Mouse (Mus musculus): ENCODE measurements around the gene Sowahb.

Sowahb gene

DNA sequence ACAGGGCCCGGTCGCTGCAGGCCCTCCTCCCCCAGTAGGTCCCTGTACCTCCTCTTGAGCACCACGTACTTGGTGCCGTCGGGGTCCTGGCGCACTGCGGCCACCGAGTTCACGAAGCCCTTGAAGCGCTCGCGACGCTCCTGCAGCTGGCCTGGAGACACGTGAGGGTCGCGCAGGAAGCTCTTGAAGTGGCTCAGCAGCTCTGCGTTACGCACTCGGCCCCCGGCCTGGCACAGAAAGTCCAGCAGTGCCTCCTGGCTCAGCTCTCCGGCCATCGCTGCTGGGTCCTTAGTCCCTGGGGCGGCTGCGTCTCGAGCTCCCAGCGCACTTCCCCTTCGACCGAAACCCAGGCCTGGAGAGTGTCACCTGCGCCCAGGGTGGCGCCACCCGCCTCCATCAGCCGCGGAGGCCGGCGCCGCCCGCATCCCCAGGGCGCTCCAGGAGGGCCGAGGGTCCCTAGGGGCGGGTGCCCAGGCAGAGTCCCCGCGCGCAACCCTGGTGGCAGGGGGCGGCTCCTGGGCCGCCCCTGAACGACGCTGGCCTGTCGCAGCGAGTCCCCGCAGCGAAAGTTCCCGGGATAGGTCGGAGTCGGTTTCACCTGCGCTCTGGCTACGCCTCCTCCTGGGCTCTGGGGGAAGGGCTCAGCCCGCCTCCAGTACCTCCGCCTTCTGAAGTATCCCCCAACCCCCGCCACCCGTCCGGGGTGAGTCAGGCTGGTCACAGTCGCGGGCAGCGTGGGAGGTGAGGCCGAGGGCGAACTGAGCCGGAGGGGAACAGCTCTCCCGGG is at the start of gene Sowahb:
Gene Sowahb, minus strand, starts transcription at position 439 of the 787 bp plus-strand sequence.
- DNase-seq (ENCODE audit: low spot score) = no peak

DNA sequence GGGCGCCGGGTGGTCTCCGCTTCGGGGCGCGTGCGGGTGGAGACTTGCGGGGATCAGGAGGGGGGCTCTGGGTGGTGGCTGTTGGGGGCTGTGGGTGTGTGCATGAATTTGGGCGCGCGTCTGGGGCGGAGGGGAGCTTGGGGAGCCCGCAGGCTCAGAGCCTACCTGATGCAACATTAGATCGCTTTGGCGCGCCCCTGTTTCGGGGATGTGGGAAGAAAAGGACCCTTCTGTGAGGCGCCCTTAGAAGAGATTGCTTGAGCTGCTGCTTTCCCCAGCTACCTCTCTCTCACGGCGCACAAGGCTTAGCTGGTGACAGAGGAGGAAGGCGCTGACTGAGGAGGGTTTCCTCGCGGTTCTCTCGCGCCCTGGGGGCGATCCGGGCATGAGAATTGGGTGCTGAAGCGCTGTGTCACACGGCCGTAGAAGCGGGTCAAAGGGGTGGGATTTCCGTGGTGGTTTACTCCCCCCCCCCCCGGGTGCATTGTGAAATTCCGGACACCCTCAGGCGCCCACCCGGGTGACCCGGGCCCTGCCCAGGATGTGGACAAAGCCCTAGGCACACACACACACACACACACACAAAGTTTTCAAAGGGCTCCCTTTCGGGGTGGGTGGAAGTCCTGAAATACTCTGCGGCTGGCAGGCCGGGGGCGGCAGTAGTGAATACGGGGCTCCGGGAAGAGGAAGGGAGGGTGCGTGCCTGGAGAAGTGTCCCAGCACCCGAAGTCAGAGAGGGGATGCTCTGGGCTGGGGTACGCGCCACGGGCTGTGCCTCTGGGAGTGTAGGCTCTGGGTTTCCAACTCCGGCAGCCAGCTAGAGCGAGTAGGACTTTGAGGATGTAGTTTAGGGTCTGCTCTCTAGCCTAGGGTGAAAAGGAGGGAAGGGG is 49.1 kb upstream of the Sowahb start:
- DNase-seq (ENCODE audit: low spot score) = no peak

- peak; percentile 84 for DNase-seq (ENCODE audit: low spot score)
Observed at GRCm38 (mm10) chr5:93092857-93093622, 48.2 kb upstream of the Sowahb start, which contains the start of gene Sept11. Sept11 (plus strand) TSS chr5:93093437.

GRCm38 (mm10) chr5:93092147-93092781 is 47.4 kb upstream of the Sowahb start:
- DNase-seq (ENCODE audit: low spot score) = no peak

DNA sequence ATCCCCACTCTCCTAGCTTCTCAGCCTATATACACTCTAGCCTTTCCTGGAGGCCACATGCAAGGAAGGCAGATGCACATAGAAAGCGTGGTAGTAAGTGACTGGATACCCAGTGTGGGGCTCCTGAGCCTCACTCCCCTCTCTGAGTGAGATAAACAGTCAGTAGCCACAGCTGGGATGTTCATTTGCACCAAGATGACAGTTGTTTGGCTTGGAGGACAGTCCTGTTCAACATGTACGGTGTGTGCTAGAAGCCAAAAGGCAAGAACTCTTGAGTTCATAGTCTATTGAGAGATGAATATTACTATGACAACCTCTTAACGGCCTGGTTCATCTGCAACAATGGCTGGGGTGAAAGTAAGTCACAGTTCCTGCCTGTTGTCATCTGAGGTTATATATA is 46.4 kb upstream of the Sowahb start:
- DNase-seq (ENCODE audit: low spot score) = no peak

DNA sequence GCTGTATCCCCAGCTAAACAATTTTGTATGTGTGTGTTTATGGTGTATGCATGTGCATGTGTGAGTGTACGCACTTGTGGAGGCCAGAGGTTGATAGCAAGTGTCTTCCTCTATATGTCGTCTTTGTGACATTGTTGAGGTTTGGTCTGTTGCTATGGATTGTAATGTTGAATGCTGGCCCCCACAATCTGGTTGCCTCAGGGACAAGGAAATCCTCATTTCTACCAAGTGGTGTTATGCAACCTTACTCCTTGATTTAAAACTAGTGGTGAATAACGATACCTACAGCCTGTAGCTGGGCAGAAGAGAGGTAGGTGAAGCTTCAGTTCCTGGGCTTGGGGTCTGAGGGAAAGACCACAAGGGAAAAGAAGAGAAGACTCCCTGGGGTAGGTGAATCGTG is 41.1 kb upstream of the Sowahb start:
- DNase-seq (ENCODE audit: low spot score) = no peak

GRCm38 (mm10) chr5:93085015-93085598 is 40.3 kb upstream of the Sowahb start:
- no peak for DNase-seq (ENCODE audit: low spot score)

GRCm38 (mm10) chr5:93079596-93079995 is 34.8 kb upstream of the Sowahb start:
- no peak for DNase-seq (ENCODE audit: low spot score)

DNA sequence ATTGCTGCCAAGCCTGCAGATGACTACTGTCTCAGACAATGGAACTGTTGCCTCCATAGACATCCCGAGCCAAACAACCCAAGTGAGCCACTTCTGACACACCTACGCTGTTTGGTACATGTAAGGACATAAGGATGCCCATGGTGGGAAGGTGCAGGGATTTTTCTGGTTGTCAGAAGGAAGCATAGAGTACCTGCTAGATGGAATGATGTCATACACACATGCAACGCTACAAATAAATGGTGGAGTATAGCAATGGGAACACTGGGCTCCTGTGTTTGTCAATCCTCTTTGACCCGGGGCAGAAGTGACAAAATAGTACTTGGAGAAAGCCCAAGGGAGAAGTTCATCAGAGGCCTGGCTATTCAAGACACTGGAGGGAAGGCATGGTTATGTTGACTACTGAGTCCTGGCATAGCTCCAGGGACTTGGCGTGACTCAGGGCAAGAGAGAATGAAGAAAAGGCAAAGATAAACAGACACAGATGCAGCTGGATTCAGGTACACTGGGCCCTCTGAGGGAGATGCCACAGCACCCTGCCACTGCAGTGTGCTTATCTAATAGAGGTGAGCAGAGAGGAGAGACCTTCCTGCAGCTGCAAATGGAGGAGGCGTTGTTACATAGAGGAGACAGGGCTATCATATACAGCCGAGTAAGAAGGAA is 33.0 kb upstream of the Sowahb start:
- no peak for DNase-seq (ENCODE audit: low spot score)

DNA sequence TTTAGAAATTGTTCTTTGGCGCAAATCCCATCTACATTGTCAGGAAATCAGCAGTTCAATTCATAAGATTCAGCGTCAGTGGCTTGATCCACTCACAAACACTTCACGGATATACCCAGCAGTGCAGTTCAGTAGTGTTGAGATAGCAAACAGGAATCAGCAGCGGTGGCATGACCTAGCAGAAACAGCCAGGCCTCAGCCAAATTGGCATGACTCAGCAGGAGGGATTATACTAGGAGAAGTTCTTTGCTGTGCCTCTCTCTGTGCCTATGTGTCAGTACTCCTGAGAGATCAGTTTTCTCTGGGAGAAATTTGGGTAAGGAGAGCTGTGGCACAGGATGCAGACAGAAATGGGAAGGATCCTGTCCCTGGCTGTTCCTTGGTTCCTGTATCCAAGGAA is 16.0 kb upstream of the Sowahb start:
- DNase-seq (ENCODE audit: low spot score) = no peak

DNA sequence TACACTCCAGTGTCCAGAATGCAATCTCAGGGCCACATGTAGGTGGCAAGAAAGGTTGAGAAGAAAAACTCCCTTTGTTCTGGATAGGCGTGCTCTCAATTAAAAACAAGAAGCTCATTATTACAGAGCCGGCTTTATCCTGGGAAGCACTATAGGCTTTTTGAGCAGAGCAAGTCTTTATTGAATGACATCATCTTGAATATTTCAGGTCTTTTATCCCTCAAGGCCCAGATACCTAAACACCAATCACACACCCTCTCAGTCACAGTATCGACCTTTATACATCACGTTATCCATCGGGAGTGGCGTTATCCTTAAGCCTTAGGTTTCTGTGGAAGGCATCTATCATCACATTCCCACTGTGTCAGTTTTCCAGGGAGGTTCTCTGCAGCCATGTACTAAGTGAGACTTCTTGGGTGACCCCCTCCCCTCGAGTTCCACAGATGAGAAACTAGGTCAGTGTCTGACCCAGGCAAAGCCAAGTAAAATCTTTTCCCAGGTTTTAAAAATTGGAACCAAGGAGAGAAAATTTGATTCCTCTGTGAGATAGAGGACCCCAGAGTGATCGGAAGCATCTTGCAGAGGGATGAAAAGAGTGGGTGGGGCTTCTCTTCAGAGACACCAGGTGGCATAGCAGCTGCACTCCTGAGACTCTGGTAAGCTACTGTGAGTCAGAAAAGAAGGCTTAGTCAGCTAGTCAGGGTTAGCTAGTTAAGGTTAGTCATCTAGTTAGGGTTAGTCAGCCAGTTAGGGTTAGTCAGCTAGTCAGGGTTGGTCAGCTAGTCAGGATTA is 9.0 kb upstream of the Sowahb start:
- no peak for DNase-seq (ENCODE audit: low spot score)

GRCm38 (mm10) chr5:93051951-93052350 is 7.1 kb upstream of the Sowahb start:
- DNase-seq (ENCODE audit: low spot score) = peak; percentile 41

GRCm38 (mm10) chr5:93051041-93051440 is 6.2 kb upstream of the Sowahb start:
- DNase-seq (ENCODE audit: low spot score) = no peak

- no peak for DNase-seq (ENCODE audit: low spot score)
Observed at GRCm38 (mm10) chr5:93049971-93050370, 5.1 kb upstream of the Sowahb start.

DNA sequence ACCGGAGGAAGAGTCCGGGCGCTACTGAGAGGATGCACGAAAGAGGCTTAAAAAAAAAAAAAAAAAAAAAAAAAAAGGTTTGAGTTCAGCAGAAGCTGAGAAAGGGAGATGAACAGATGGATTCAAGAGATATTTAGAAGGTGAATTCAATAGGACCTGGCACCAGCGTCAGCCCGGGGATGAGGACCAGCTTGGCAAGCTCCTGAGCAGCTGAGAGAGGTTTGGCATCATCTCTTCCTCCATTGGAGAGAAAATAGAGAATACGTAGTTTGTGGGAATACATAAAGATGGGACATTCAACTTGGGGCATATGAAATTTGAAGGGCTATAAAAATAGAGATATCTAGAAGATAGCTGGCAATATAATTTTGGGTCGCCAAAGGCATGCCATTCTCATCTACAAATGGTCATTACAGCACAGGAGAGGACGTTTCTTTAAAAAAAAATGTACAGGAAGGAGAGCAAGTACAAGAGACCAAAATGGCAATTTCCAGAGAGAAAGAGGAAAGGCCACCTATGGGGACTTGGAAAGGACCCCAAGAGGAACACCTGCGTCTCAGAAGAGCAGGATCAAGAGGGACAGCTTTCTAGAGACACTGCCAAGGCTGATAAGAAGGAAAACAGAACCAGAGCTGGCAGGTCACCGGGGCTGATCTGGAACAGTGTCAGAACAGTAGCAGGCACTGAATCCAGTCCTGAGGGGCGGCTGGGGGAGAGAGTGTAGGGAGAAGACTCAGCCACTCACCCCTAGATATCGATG is 3.8 kb upstream of the Sowahb start:
- DNase-seq (ENCODE audit: low spot score) = no peak

DNA sequence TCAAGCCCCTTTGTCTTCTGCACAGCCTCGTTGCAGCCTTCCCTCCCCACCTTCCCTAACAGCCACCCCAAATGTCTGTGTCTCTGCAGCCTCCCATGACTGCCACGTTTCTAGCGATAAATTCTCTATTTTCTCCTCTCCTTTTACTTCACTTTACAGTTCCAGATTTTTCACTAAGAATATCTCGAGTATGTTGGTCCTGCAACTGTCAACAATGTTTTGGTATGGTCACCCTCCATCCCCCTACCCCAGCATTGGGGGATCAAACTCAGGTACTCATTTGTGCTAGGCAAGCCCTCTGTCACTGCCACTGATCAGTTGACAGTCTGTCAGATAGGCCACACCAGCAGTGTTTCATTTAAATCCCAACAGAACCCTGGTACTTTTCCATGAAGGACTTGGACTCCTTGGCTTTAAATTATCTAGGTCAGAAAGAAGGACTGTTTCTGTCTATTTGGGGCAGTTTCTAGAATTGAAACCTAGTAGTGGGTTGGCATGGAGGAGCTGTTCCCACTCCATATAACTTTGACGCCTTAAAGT is 1.6 kb upstream of the Sowahb start:
- no peak for DNase-seq (ENCODE audit: low spot score)

- DNase-seq (ENCODE audit: low spot score) = no peak
Observed at GRCm38 (mm10) chr5:93045371-93045714, 521 bp upstream of the Sowahb start.

DNA sequence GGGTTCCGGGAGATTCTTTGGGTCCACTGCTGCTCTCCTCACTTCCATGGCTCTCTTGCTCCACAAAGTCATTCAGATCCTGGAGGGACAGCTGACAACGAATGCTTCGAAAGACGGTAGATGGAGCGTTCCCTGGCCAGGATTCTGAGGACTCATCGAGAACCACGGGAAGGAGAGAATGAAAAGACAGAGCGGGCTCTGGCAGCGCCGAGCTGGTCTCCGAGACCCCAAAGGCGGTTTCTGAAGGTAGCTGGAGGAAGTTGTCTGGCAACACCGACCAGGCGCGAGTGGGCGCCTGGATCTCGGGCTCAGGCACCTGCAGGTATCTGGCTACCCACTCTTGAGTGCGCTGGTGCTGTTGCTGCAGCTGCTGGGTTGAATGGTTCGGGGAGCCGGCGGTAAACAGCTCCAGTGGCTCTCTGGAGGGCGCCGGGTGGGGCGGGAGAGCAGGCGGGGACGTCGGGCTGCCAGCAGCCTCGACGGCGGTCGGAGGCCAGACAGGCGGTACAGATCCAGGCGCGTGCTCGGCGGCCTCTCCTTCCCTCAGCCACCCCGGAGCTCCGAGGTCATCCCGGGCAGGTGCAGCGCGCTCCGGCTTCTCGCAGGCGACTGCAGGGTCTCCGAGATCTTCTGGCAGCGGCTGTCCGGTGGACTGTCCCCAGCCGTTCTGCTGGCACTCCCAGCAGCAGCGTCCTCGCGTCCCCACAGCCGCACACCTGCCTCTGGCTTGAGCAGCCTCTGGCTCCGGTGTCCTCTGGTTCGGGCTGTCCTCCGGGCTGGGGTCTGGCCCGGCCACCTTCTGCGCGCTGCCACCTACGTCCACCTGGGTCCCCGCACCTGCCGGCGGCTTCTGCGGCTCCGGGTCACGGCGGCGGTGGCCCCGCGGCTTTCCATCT is 886 bp downstream of the Sowahb start:
- DNase-seq (ENCODE audit: low spot score) = no peak
